Mouse (Mus musculus) layer of hippocampus, adult 6 months (tissue): ENCODE results near the gene Nt5c1b. TPM values are rescaled to one million over a fixed set of nuclear protein-coding genes. Genes with fewer than 3 reads are reported as not detected.

ENCODE experiments used
- long read RNA-seq, 2 experiments: library from polyadenylated mRNA; unstranded; transcript quantifications; one replicate each; pipeline ENCODE4 v2.0.0; 2019 to 2020
- polyA plus RNA-seq: library from polyadenylated mRNA; unstranded; fragments of <200 nt; fragmentation: Nextera tagmentation; gene quantifications from 2 replicates; pipeline ENCODE4 v1.2.3, GENCODE M21; 2021

The Nt5c1b gene
- polyA plus RNA-seq: not detected in 2 replicates
- long read RNA-seq, experiment 1: 0 reads
- long read RNA-seq, experiment 2: 0 reads

DNA sequence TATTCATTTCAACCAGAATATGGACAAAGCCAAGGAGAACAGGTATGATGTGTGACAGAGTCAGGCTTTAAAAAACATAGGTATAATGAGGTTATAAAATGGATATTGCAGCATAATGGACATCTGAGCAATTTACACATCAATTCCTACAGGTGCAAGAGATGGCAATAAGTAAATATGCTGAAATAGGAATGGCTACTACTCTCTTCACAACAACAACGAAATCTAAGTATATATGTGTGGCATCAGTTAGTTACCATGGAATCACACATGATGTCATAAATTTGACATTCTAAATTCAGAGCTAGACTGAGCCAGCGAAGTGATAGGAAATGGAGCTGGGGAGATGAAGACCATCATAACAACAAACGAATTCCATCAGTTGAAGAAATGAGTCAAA lies at the start of gene Nt5c1b:
Nt5c1b (plus strand) TSS at position 301 of the 400 bp plus-strand sequence.

DNA sequence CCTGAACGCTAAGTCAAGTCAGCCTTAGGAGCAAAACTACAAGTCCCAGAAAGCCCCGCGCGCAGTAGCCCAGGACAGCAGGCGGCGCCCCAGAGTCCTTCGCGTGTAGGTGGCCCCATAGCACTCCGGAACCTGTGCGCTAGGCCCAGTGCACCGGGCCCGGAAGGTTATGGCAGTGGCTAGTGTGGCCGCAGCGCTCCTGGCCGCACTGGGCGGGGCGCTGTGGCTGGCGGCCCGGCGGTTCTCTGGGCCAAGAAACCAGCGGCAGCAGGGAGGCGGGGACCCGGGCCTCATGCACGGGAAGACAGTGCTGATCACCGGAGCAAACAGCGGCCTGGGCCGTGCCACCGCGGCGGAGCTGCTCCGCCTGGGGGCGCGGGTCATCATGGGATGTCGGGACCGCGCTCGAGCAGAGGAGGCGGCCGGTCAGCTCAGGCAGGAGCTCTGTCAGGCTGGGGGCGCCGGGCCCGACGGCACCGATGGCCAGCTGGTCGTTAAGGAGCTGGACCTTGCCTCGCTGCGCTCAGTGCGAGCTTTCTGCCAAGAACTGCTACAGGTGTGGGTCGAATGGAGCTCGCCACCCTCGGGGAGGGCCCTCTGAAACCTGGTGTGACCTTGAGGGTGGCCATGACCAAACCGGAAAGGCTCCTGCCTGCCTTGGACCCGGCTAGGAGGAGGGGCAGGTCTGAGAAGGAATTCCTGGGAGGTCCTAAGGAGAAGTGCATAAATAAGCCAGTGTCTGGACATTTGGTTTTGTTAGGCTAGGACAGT lies 21.1 kb downstream of the Nt5c1b start, which contains the start of gene Rdh14:
Rdh14 (plus strand) TSS at position 102 of the 771 bp plus-strand sequence.

Other genes with a start within 250 kb of the Nt5c1b start
- 73.0 and 73.8 TPM in 2 replicates for gene Rdh14, start 20.8 kb downstream of the Nt5c1b start, polyA plus RNA-seq